Mouse (Mus musculus) heart, postnatal 0 days (tissue): Measurements from ENCODE around the gene Gm45837.

Experiments used
- CTCF ChIP-seq: IDR thresholded peaks from 2 replicates; pipeline ENCODE4 v1.5.1; 2016; ENCODE audit warnings: antibody characterized with exemption, control low read depth, low read depth
- EP300 ChIP-seq: IDR thresholded peaks from 2 replicates; pipeline ENCODE4 v1.6.1; 2016; ENCODE audit warnings: antibody characterized with exemption, low read depth

DNA sequence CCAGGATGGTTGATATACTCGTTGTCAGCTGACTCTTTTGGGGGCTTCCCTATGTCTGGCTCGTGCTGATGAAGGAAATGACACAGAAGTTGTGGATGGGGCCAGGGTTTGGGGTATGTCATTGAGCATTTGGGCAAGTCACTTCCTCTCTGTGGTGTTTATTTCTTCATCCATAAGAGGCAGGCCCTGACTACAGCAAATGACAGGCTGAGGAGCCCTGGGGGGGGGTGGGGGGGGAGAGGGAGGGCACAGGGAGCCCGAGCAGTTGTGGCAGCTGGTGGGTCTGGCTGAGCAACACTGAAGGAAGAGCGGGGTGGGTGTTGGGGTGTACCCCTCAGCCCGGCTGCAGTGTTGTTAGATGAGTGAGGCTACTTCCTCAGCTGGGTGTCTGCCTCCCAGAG lies 47.9 kb upstream of the Gm45837 start:
- no peak for TF ChIP-seq EP300
- TF ChIP-seq CTCF = no peak
